Mouse (Mus musculus) intestine, embryonic 14.5 days (tissue): ENCODE measurements around the gene Chil1. TPM values are rescaled to one million over a fixed set of nuclear protein-coding genes. Genes with fewer than 3 reads are reported as not detected.

Experiments used
- ATAC-seq: fragments of 200-750 bp; cut with Nextera tagmentation; replicated peaks from 2 replicates; pipeline ENCODE4 v1.8.0; 2017; ENCODE audit warnings: low read depth, moderate number of reproducible peaks, moderate TSS enrichment, moderate library complexity; ENCODE audit not compliant: low FRiP score, low TSS enrichment
- DNase-seq: peaks from one replicate; pipeline ENCODE4 v3.0.0-alpha.2; 2018; ENCODE audit warnings: low spot score
- H3K27ac ChIP-seq: fragments of 300-500 bp; sonication (generic); 2 replicates; pipeline ENCODE4 v1.5.1; 2014; ENCODE audit warnings: low read depth, mild to moderate bottlenecking, control low read depth
- H3K27me3 ChIP-seq: fragments of 300-500 bp; sonication (generic); replicated peaks from 2 replicates; pipeline ENCODE4 v1.6.1; 2014; ENCODE audit warnings: low read length, control low read depth; ENCODE audit not compliant: control insufficient read depth, insufficient read depth
- H3K36me3 ChIP-seq: fragments of 300-500 bp; sonication (generic); 2 replicates; pipeline ENCODE4 v1.6.1; 2014; ENCODE audit warnings: low read length, control low read depth; ENCODE audit not compliant: control insufficient read depth, insufficient read depth
- H3K4me1 ChIP-seq: fragments of 300-500 bp; sonication (generic); replicated peaks from 2 replicates; pipeline ENCODE4 v1.6.1; 2014; ENCODE audit warnings: low read length, control low read depth, mixed read lengths; ENCODE audit not compliant: control insufficient read depth, insufficient read depth
- H3K4me2 ChIP-seq: fragments of 300-500 bp; sonication (generic); 2 replicates; pipeline ENCODE4 v1.6.1; 2014; ENCODE audit warnings: low read length
- H3K4me3 ChIP-seq: fragments of 300-500 bp; sonication (generic); 2 replicates; pipeline ENCODE4 v1.5.1; 2014; ENCODE audit warnings: low read depth, low read length, control low read depth, mixed read lengths
- H3K9ac ChIP-seq: fragments of 300-500 bp; sonication (generic); 2 replicates; pipeline ENCODE4 v1.6.1; 2014; ENCODE audit warnings: mild to moderate bottlenecking, low read length
- H3K9me3 ChIP-seq: fragments of 300-500 bp; sonication (generic); 2 replicates; pipeline ENCODE4 v1.6.1; 2016; ENCODE audit warnings: low read length, control low read depth; ENCODE audit not compliant: control insufficient read depth
- WGBS: fragments of 180-500 bp; shearing (Covaris S2); extraction: QIAGEN DNeasy Blood & Tissue Kit; methylation state at CpG from one replicate; pipeline ENCODE4 v1.1.7; 2014; 5-methylcytosine and 5-hydroxymethylcytosine counted together
- polyA plus RNA-seq: library from polyadenylated mRNA; unstranded; fragments of >200 nt; fragmentation: Nextera tagmentation; extraction: Ambion mirVana; gene quantifications from 2 replicates; pipeline ENCODE4 v1.2.1, GENCODE M21; 2014

Chil1 gene
- 0.35 and 0.49 TPM in 2 replicates for polyA plus RNA-seq

DNA sequence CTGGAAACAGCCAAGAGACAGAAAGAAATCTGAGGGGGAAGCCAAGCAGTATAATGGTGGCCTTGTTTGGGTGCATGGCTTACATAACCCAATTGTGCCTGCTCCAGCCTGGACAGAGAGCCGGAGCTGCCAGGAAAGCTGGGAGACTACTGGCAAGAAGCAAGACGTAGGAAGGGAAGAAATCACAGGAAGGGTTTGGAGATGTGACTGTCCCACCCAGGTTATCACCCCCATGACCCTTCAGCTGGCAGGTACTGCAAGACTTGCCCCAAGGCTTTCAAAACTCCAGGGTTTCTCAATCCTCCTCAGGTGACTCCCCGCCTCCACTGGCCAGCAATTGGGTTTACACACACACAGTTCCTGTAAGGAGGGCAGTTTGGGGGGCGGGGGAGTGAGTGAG is at the start of gene Chil1:
Gene Chil1 (plus strand): TSS at position 152 of the 400 bp plus-strand sequence.
- no peaks in the 10 kb centered on the region for H3K27me3 ChIP-seq
- H3K4me2 ChIP-seq: no peak within 1 kb of the TSS
- H3K9ac ChIP-seq: no peak within 1 kb of the TSS

GRCm38 (mm10) chr1:134133316-134133715 is 48.7 kb upstream of the Chil1 start:
- no peak for DNase-seq
- no peak overlapping the region for H3K27ac ChIP-seq
- no peaks in the 10 kb centered on the region for H3K9me3 ChIP-seq
- H3K27me3 ChIP-seq: no peaks in the 10 kb centered on the region
- H3K4me2 ChIP-seq: no peak overlapping the region
- H3K36me3 ChIP-seq: no peaks in the 10 kb centered on the region
- H3K4me1 ChIP-seq: no peaks in the 10 kb centered on the region
- no peak overlapping the region for H3K4me3 ChIP-seq
- no peak overlapping the region for H3K9ac ChIP-seq
- ATAC-seq: no peak
- WGBS: 60% methylated on average over 11 of the region's 11 CpGs

More for the DNA sequence above, at the start of gene Chil1:
- DNase-seq (no peak), ATAC-seq (no peak)
- Histone ChIP-seq H3K4me1 (no peaks in the 10 kb centered on the region), H3K36me3 (no peaks in the 10 kb centered on the region), H3K27ac (no peak within 1 kb of the TSS), H3K9me3 (no peaks in the 10 kb centered on the region), H3K4me3 (no peak within 1 kb of the TSS)
- WGBS: 62% methylated on average over 4 of the region's 4 CpGs

DNA sequence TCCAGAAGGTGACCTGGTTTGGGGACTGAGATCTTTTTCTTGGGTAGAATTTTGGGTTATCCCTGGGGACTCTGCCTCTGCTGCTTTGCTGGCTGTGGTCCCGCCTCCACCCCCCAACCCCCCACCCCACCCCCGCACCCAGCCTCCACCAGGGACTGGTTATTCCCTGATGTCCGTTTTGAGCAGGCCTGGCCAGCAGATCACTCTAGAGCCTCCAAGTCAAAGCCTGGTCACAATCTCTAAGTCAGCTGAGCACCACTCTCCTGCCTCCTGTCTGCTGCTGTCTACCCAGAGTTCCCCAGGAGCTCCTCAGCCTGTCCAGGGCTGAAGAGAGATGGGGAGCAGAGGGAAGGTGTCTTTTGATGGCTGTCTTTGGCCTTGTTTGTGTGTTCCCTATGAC is 45.6 kb upstream of the Chil1 start:
- WGBS: 46% methylated on average over 3 of the region's 3 CpGs
- no peak overlapping the region for H3K4me2 ChIP-seq
- H3K9ac ChIP-seq: no peak overlapping the region
- H3K9me3 ChIP-seq: no peaks in the 10 kb centered on the region
- H3K27me3 ChIP-seq: no peaks in the 10 kb centered on the region
- H3K4me1 ChIP-seq: no peaks in the 10 kb centered on the region
- H3K27ac ChIP-seq: no peak overlapping the region
- no peak for ATAC-seq
- DNase-seq: no peak
- H3K36me3 ChIP-seq: no peaks in the 10 kb centered on the region
- no peak overlapping the region for H3K4me3 ChIP-seq

DNA sequence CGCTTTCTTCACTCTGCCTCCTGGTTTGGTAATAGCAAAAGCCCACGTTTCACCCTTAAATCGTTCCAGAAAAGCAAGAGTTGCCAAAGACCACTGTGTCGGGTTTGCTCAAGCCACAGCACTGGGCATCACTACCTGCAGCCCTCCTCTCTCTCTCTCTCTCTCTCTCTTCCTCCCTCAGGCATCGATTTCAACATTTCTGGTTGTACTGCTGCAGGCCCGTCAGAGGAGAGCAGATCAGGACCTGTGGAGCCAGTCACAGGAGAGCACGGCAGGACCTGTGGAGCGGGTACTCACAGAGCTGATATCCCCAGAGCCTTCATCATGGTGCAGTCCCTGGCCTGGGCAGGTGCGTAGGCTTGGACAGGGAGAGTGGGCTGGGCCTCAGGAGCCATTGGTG is 43.6 kb upstream of the Chil1 start:
- Histone ChIP-seq H3K4me2 (no peak overlapping the region), H3K27me3 (no peaks in the 10 kb centered on the region), H3K9me3 (no peaks in the 10 kb centered on the region), H3K4me1 (no peaks in the 10 kb centered on the region), H3K9ac (no peak overlapping the region), H3K4me3 (no peak overlapping the region), H3K27ac (no peak overlapping the region), H3K36me3 (no peaks in the 10 kb centered on the region)
- ATAC-seq: no peak
- 87% methylated on average over 9 of the region's 9 CpGs for whole genome bisulfite sequencing
- DNase-seq: no peak

DNA sequence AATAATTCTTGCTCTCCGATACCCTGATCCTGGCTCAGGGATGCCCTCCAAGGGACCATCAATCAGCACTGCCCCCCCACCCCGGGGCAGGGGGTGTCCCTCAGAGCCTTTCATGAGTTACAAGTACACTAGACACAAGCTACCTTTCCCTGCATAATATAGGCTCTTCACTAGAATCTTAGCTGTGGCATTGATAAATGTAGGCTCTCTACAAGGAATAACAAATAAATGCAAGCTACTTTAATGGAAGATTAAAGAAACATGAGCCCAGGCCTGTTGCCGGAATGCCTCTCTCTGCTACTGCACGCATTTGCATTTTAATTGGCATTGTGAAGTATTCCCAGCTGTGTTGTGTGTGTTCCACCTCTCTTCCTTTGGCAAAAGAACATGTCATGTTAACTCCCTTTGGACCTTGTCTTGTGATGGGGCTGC is 39.6 kb upstream of the Chil1 start:
- ATAC-seq: no peak
- no peak for DNase-seq
- Histone ChIP-seq H3K4me1 (no peaks in the 10 kb centered on the region), H3K9me3 (no peaks in the 10 kb centered on the region), H3K27me3 (no peaks in the 10 kb centered on the region), H3K27ac (no peak overlapping the region), H3K9ac (no peak overlapping the region), H3K4me3 (no peak overlapping the region), H3K36me3 (no peaks in the 10 kb centered on the region), H3K4me2 (no peak overlapping the region)
- 67% methylated on average over 4 of the region's 4 CpGs for WGBS

DNA sequence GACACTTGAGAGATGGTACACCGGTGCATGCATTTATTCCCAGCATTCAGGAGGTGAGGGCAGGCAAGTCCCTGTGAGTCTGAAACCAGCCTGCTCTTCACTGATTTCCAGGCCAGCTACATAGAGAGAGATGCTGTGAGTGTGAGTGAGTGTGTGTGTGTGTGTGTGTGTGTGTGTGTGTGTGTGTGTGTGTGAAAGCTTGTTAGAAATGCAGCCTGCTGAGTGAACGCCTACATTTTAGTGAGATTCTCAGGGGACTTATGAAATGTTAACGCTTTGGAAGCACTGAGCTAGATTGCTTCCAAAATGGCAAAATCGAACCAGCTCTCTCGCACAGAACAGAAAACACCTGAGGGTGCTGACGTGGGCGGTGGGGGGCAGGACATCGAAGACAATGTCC is 35.9 kb upstream of the Chil1 start:
- H3K9me3 ChIP-seq: no peaks in the 10 kb centered on the region
- WGBS: 89% methylated on average over 8 of the region's 8 CpGs
- no peak for DNase-seq
- H3K36me3 ChIP-seq: no peaks in the 10 kb centered on the region
- no peak overlapping the region for H3K4me3 ChIP-seq
- no peak overlapping the region for H3K4me2 ChIP-seq
- H3K27me3 ChIP-seq: no peaks in the 10 kb centered on the region
- no peak for ATAC-seq
- H3K27ac ChIP-seq: no peak overlapping the region
- no peak overlapping the region for H3K9ac ChIP-seq
- no peaks in the 10 kb centered on the region for H3K4me1 ChIP-seq

DNA sequence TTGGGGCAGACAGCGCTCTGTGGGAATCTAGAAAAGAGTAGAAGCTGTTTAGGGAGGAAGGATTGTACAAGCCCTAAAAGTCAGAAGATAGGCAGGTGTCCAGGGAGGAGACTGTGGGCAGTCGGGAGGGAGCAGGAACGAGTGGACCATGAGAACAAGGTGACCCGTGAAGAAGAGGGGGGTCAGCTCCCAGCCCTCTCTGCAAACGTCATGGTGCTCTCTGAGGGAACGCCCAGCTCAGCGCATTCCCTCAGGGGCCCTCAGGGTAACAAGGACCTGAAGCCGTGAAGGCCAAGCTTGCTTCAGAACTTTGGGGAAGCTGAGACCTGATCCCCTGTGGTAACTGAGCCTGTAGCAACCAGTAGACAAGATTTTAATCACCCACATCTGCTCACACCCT is 31.9 kb upstream of the Chil1 start:
- WGBS: 69% methylated on average over 8 of the region's 8 CpGs
- no peaks in the 10 kb centered on the region for H3K27me3 ChIP-seq
- H3K27ac ChIP-seq: no peak overlapping the region
- no peaks in the 10 kb centered on the region for H3K9me3 ChIP-seq
- H3K4me1 ChIP-seq: no peaks in the 10 kb centered on the region
- DNase-seq (no peak), ATAC-seq (no peak)
- H3K4me2 ChIP-seq: no peak overlapping the region
- no peak overlapping the region for H3K4me3 ChIP-seq
- no peaks in the 10 kb centered on the region for H3K36me3 ChIP-seq
- no peak overlapping the region for H3K9ac ChIP-seq

GRCm38 (mm10) chr1:134150745-134151144 is 31.2 kb upstream of the Chil1 start:
- WGBS: 96% methylated on average over 9 of the region's 9 CpGs
- Histone ChIP-seq H3K4me3 (no peak overlapping the region), H3K36me3 (no peaks in the 10 kb centered on the region), H3K9ac (no peak overlapping the region), H3K27ac (no peak overlapping the region), H3K4me2 (no peak overlapping the region), H3K27me3 (no peaks in the 10 kb centered on the region), H3K9me3 (no peaks in the 10 kb centered on the region), H3K4me1 (no peaks in the 10 kb centered on the region)
- DNase-seq (no peak), ATAC-seq (no peak)

DNA sequence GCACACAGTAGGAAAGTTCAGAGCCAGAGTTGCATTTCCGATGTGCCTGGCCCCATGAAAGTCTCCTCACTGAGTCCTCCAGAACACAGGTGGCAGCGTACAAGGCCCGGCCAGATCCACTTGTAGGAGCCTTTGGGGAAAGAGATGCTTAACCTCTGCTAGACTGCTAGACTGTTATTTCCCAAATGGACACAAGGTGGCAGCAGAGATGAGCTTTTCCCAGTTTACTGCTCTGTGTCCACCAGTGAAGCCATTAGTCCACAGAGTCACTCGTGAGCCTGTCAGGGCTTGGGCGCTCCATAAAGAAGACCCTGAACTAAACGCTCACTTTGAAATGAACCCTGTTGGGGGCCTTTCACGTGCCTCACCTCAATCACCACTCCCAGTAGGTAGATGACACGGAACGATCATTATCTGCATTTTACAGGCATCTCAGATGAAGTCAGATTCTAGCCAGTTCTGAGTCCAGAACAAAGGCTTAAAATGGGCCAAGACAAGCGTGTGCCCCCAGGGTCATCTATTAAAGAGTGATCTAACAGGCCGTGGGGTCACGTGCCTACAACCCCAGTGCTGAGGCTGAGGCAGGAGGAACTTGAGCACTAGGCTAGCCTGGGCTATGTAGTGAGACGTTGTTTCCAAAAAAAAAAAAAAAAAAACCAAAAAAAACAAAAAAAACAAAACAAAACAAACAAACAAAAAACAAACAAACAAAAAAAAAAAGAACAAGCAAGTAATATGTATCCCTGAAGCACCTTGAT is 30.1 kb upstream of the Chil1 start:
- 31% methylated on average over 13 of the region's 13 CpGs for WGBS
- DNase-seq: peak; percentile 97

More for the DNA sequence above, 30.1 kb upstream of the Chil1 start:
- no peak overlapping the region for H3K4me2 ChIP-seq
- peak; percentile 80 for ATAC-seq
- H3K4me1 ChIP-seq: no peaks in the 10 kb centered on the region
- H3K36me3 ChIP-seq: no peaks in the 10 kb centered on the region
- no peak overlapping the region for H3K4me3 ChIP-seq
- no peak overlapping the region for H3K9ac ChIP-seq
- H3K9me3 ChIP-seq: no peaks in the 10 kb centered on the region
- H3K27me3 ChIP-seq: no peaks in the 10 kb centered on the region
- H3K27ac ChIP-seq: no peak overlapping the region
